Mouse (Mus musculus) hindbrain, embryonic 12.5 days (tissue): ENCODE results near the gene Cks1b. TPM values are rescaled to one million over a fixed set of nuclear protein-coding genes. Genes with fewer than 3 reads are reported as not detected.
A peak's percentile ranks its signal among the peaks of the same experiment; 100 is the strongest.

Experiments used
- ATAC-seq: fragments of 200-750 bp; cut with Nextera tagmentation; 2 replicates; pipeline ENCODE4 v1.8.0; 2017; ENCODE audit warnings: moderate TSS enrichment; ENCODE audit not compliant: low FRiP score
- H3K27ac ChIP-seq: fragments of 300-500 bp; sonication (generic); 2 replicates; pipeline ENCODE4 v1.5.1; 2016; ENCODE audit warnings: mild to moderate bottlenecking
- H3K27me3 ChIP-seq: fragments of 300-500 bp; sonication (generic); 2 replicates; pipeline ENCODE4 v1.6.1; 2016; ENCODE audit warnings: mild to moderate bottlenecking
- H3K36me3 ChIP-seq: fragments of 300-500 bp; sonication (generic); 2 replicates; pipeline ENCODE4 v1.6.1; 2016; ENCODE audit warnings: mild to moderate bottlenecking
- H3K4me1 ChIP-seq: fragments of 300-500 bp; sonication (generic); 2 replicates; pipeline ENCODE4 v1.6.1; 2016
- H3K4me2 ChIP-seq: fragments of 300-500 bp; sonication (generic); replicated peaks from 2 replicates; pipeline ENCODE4 v1.6.1; 2016; ENCODE audit warnings: mild to moderate bottlenecking
- H3K4me3 ChIP-seq: fragments of 300-500 bp; sonication (generic); 2 replicates; pipeline ENCODE4 v1.5.1; 2016; ENCODE audit warnings: mild to moderate bottlenecking
- H3K9ac ChIP-seq: fragments of 300-500 bp; sonication (generic); 2 replicates; pipeline ENCODE4 v1.6.1; 2016; ENCODE audit warnings: mild to moderate bottlenecking, moderate library complexity
- H3K9me3 ChIP-seq: fragments of 300-500 bp; sonication (generic); replicated peaks from 2 replicates; pipeline ENCODE4 v1.6.1; 2016; ENCODE audit warnings: mild to moderate bottlenecking
- WGBS: fragments of 180-500 bp; shearing (Covaris S2); methylation state at CpG from one replicate; pipeline ENCODE4 v1.1.7; 2016; 5-methylcytosine and 5-hydroxymethylcytosine counted together
- polyA plus RNA-seq: library from polyadenylated mRNA; unstranded; fragments of >200 nt; fragmentation: Nextera tagmentation; extraction: Ambion mirVana; gene quantifications from 2 replicates; pipeline ENCODE4 v1.2.1, GENCODE M21; 2016

The Cks1b gene
- polyA plus RNA-seq, 1 experiment from 2014 or later, result 274 TPM

DNA sequence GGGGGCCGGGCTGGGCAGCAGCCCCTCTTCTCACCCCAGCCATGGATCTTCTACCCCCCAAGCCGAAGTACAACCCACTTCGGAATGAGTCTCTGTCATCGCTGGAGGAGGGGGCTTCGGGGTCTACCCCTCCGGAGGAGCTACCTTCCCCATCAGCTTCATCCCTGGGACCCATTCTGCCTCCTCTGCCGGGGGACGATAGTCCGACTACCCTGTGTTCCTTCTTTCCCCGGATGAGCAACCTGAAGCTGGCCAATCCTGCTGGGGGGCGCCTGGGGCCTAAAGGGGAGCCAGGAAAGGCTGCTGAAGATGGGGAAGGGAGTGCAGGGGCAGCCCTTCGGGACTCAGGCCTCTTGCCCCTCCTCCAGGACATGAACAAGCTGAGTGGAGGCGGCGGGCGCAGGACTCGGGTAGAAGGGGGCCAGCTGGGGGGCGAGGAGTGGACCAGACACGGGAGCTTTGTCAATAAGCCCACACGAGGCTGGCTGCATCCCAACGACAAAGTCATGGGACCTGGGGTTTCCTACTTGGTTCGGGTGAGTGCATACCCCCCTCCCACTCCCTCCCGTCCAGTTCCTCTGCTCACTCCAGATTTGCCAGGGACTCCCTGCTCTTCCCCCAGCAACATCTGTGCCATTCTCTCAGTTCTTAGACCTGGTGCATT lies 3.8 kb upstream of the Cks1b start:
- Histone ChIP-seq H3K9me3 (no peaks in the 10 kb centered on the region), H3K4me2 (peak overlapping the region; percentile 65), H3K27me3 (no peaks in the 10 kb centered on the region), H3K36me3 (peaks cover 14% of the 10 kb centered on the region), H3K9ac (peak overlapping the region; percentile 64), H3K4me1 (peaks cover 39% of the 10 kb centered on the region), H3K4me3 (peak overlapping the region; percentile 38), H3K27ac (peak overlapping the region; percentile 67)
- 5% methylated on average over 21 of the region's 22 CpGs for WGBS
- no peak for ATAC-seq

DNA sequence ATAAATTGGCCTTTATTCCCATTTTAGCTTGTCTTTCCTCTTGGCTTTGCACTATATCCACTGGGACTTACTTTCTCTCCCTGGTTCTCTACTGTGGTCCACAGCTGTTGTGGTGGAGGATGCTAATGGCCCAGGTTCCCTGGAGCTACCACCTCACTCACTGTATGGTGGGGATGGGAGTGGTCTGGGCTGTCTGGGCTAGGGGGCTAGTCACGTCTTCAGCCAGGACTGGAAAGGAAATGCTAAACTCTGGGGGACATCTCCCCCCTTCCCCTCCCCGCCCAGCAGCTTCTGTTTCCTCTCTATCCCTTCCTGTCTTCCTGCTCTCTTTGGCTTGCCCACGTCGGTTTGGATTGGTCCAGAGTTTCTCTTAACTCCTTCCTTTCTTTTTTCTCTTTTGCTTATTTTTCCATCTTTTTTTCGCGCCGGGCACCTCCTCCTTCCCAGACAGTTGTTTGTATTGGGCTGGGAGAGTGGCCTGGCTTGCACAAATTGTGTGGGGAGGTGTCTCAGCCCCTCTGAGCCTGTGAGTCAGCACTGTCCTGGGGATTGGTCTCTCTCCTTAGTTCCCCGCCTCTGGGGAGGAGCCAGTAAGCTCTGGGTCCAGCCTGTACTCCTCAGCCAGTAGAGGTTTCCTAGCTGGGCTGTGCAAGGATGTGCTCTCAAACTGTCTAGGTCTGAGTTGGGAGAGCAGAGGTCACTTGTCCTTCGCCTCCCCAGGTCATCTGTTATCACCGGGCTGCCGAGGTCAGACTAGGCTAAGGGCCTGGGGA lies 3.0 kb upstream of the Cks1b start:
- Histone ChIP-seq H3K27ac (peak overlapping the region; percentile 67), H3K9me3 (no peaks in the 10 kb centered on the region), H3K27me3 (no peaks in the 10 kb centered on the region), H3K4me1 (peaks cover 46% of the 10 kb centered on the region), H3K4me3 (peak overlapping the region; percentile 38), H3K4me2 (peak overlapping the region; percentile 65), H3K9ac (peak overlapping the region; percentile 64), H3K36me3 (peaks cover 13% of the 10 kb centered on the region)
- ATAC-seq, result peak; percentile 24; the same call in 1 of the 2 replicates
- WGBS, result 4% methylated on average over 11 of the region's 11 CpGs

DNA sequence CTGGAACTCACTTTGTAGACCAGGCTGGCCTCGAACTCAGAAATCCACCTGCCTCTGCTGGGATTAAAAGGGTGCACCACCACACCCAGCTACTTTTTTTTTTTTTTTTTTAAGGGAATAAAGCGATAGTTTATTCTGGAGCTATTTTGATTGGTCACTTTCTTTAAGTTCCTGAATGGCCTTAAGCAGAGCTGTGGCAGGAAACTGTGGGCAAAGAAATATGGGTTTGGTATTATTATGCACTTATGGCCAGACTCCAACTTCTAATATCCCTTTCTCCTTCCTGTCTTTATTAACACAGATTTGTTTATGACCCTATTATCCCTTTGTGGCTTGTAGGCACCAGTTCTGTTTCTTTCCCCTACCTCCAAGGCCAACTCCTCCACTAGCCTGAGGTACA lies 2.2 kb upstream of the Cks1b start:
- ATAC-seq, result no peak
- H3K9me3 ChIP-seq, result no peaks in the 10 kb centered on the region
- H3K4me3 ChIP-seq, result no peak overlapping the region
- no peaks in the 10 kb centered on the region for H3K27me3 ChIP-seq
- 72% methylated on average over 2 of the region's 2 CpGs for WGBS
- no peak overlapping the region for H3K9ac ChIP-seq
- peak overlapping the region; percentile 67; the same call in 1 of the 2 replicates for H3K27ac ChIP-seq
- H3K4me1 ChIP-seq, result peaks cover 46% of the 10 kb centered on the region
- H3K4me2 ChIP-seq, result peak overlapping the region; percentile 65
- H3K36me3 ChIP-seq, result peaks cover 21% of the 10 kb centered on the region

DNA sequence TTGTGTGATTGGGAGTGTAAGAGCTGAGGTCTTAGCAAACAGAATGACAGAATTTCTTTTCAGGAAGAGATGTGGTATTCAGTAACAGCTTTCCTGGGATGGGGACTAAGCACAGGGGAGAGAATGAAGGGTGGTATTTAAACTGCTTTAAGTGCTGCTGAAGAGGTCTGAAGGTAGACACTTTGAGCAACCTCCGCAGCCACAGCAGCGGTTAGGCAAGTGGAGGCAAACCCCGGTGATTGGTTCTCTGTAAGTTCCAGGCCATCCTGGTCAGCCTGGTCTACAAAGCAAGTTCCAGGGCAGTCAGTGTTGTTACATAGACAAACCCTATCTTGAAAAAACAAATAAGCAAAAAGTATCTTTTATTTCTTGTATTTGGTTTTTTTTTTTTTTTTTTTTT lies 1.8 kb upstream of the Cks1b start:
- Histone ChIP-seq H3K27ac (peak overlapping the region; percentile 91), H3K4me2 (peak overlapping the region; percentile 85), H3K27me3 (no peaks in the 10 kb centered on the region), H3K9ac (peak overlapping the region; percentile 72), H3K4me1 (peaks cover 46% of the 10 kb centered on the region), H3K36me3 (peaks cover 19% of the 10 kb centered on the region), H3K4me3 (peak overlapping the region; percentile 59), H3K9me3 (no peaks in the 10 kb centered on the region)
- WGBS, result 33% methylated on average over 3 of the region's 3 CpGs
- no peak for ATAC-seq

DNA sequence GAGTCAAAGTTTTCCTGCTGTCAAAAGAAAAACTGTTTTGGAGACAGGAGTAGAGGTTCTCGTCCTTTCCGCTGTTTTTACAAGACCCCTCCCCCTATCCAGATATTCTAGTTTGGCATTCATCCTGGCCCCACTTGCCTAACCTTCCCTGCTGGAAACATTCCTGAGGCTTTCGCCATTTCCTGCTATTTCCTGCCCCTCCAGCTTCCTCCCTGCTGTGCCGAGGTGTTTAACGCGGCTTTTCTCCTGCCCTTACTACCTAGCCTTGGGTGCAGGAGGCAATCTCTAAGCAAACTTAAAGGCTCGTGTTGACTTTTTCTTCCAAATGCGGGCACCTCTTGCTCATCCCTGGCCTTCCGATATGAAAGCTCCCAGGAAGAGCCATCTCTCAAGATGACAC lies 1.4 kb upstream of the Cks1b start:
- Histone ChIP-seq H3K4me3 (peak overlapping the region; percentile 59), H3K4me2 (peak overlapping the region; percentile 85), H3K27ac (peak overlapping the region; percentile 91), H3K27me3 (no peaks in the 10 kb centered on the region), H3K9me3 (no peaks in the 10 kb centered on the region), H3K4me1 (peaks cover 46% of the 10 kb centered on the region), H3K9ac (peak overlapping the region; percentile 72), H3K36me3 (peaks cover 19% of the 10 kb centered on the region)
- ATAC-seq, result no peak
- 3% methylated on average over 9 of the region's 9 CpGs for WGBS

DNA sequence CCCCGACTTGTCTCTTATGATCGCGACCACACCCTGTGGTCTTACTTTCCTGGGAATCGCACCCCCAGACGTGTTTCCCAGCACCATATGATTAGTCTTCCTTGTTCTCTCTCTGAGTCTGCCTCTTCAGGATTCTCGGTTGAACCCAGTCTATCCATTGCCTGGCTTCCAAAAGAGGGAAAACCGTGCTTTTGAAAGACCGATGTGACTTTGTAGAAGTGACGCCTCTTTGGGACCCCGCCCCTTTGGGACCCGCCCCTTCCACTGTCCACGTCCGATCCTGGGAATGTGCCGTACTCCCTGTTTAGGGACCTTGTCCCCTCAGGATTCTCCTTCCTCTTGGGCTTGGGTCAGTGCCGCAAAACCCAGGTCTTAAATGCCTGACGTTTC lies 673 bp upstream of the Cks1b start:
- Histone ChIP-seq H3K4me3 (peak overlapping the region; percentile 59), H3K27me3 (no peaks in the 10 kb centered on the region), H3K9ac (peak overlapping the region; percentile 72), H3K36me3 (peaks cover 23% of the 10 kb centered on the region), H3K4me2 (peak overlapping the region; percentile 85), H3K27ac (peak overlapping the region; percentile 91), H3K9me3 (no peaks in the 10 kb centered on the region), H3K4me1 (peaks cover 46% of the 10 kb centered on the region)
- under 1% methylated on average over 16 of the region's 16 CpGs for WGBS
- peak; percentile 20 for ATAC-seq

DNA sequence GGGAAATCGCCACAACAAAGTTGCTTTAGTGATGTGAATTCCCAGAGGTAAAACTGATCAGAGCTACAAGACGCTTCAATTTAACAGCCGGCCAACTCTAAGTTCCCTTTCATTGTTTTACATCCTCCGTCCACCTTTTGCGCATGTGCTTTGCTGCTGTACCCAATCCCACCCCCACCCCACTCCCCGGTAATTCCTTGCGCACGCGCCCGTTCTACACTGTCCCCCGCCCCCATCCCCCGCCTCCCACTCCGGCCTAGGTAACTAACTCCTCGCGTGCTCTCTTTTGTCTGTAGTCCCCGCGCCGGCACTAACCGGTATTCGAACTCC lies 378 bp downstream of the Cks1b start:
- Histone ChIP-seq H3K9ac (peak overlapping the region; percentile 60), H3K4me1 (peaks cover 43% of the 10 kb centered on the region), H3K9me3 (no peaks in the 10 kb centered on the region), H3K27ac (peak overlapping the region; percentile 78), H3K4me2 (peak overlapping the region; percentile 85), H3K27me3 (no peaks in the 10 kb centered on the region), H3K36me3 (peaks cover 25% of the 10 kb centered on the region), H3K4me3 (peak overlapping the region; percentile 59)
- WGBS, result under 1% methylated on average over 20 of the region's 20 CpGs
- ATAC-seq, result peak; percentile 47

DNA sequence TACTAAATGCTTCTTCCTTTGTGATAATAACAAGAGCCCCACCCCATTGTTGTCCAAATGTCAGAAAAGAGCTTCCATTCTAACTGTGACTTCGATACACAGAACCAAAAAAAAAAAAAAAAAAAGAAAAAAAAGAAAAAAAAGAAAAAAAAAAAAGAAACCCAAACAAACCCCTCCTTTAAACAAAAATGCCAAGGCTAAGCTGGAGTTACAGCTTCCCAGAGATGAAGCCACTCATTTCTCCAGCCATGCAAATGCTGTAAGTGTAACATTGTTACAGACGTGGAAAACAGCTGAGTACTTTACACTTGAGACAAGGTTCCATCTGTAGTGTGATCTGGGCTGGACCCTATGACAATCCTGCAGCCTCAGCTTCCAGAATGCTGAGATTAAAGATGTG lies 1.1 kb downstream of the Cks1b start:
- ATAC-seq, result no peak

DNA sequence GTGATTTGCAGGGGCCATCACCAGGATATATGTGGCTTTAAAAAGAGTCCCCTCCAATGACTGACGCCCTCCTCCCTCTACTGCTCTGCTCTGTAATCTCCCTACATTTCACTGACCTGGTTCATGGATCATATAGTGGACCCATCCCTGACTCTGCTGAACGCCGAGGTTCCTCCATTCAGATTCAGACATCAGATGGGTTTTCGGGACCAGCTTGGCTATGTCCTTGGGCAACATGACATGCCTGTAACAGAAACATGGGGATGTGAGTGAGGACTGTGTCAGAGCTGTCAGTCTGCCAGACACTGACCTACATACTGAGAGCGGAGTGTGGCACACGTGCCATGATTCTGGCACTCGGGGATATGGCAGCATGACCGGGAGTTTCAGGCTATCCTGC lies 2.0 kb downstream of the Cks1b start:
- no peaks in the 10 kb centered on the region for H3K9me3 ChIP-seq
- H3K27ac ChIP-seq, result no peak overlapping the region
- no peaks in the 10 kb centered on the region for H3K27me3 ChIP-seq
- H3K4me3 ChIP-seq, result no peak overlapping the region
- H3K9ac ChIP-seq, result no peak overlapping the region
- no peak for ATAC-seq
- 97% methylated on average over 8 of the region's 8 CpGs for whole genome bisulfite sequencing
- H3K36me3 ChIP-seq, result peaks cover 25% of the 10 kb centered on the region
- no peak overlapping the region for H3K4me2 ChIP-seq
- H3K4me1 ChIP-seq, result peaks cover 32% of the 10 kb centered on the region

More for the DNA sequence above, 1.1 kb downstream of the Cks1b start:
- peaks cover 25% of the 10 kb centered on the region for H3K36me3 ChIP-seq
- peaks cover 40% of the 10 kb centered on the region for H3K4me1 ChIP-seq
- no peaks in the 10 kb centered on the region for H3K27me3 ChIP-seq
- peak overlapping the region; percentile 60 for H3K9ac ChIP-seq
- WGBS, result 36% methylated on average over 2 of the region's 2 CpGs
- peak overlapping the region; percentile 85 for H3K4me2 ChIP-seq
- no peaks in the 10 kb centered on the region for H3K9me3 ChIP-seq
- H3K27ac ChIP-seq, result peak overlapping the region; percentile 78; the same call in 1 of the 2 replicates
- H3K4me3 ChIP-seq, result peak overlapping the region; percentile 59

DNA sequence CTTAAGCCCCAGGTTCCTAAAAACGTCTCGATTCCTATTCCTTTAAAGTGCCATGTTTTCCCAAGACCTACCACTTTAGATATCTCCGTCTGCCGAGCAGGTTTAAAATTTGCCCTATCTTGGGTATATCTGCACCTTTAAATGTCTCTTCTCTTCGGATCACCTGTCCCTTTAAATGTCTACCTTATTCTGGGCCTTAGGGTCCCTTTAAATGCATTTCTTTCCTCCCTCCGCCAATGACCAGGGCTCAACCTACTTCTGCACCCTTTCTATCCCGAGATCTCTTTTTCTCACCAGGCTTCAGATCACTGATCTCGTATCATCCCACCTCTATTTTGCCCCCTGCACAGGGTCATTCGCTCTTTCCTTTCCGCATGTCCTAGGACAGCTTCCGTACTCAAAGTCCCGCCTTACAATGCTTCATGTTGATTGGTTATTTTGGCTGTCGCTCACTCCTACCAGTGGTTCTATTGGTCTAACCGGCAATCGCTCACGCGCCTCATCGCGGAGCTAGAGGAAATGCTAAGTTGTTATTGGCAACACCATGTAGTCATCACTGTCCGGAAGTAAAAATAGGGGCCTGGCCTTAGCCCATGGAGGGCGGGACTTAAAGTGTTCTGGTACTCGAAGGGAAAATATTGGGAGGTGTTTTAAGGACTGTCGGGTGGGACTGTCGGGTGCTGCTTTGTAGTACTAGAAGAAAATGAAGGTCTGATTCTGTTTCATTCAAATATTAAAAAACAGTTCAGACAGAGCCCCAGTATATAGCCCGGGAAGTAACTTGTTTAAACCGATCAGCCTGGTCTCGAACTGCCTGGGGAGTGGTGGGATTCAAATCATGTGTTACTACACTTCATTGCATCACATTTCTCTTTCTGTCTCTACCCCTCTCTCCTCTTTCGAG lies 6.4 kb downstream of the Cks1b start, which contains the start of gene Flad1:
Flad1 (minus strand) TSS at position 381 of the 904 bp plus-strand sequence.
- H3K36me3 ChIP-seq, result peaks cover 25% of the 10 kb centered on the region
- H3K27me3 ChIP-seq, result no peaks in the 10 kb centered on the region
- 6% methylated on average over 28 of the region's 28 CpGs for WGBS
- peak within 1 kb of the TSS; percentile 65 for H3K4me2 ChIP-seq
- peak within 1 kb of the TSS; percentile 44 for H3K4me3 ChIP-seq
- H3K27ac ChIP-seq, result peak within 1 kb of the TSS; percentile 40
- H3K9ac ChIP-seq, result peak within 1 kb of the TSS; percentile 60
- no peaks in the 10 kb centered on the region for H3K9me3 ChIP-seq
- peak; percentile 100 for ATAC-seq
- H3K4me1 ChIP-seq, result peaks cover 20% of the 10 kb centered on the region

DNA sequence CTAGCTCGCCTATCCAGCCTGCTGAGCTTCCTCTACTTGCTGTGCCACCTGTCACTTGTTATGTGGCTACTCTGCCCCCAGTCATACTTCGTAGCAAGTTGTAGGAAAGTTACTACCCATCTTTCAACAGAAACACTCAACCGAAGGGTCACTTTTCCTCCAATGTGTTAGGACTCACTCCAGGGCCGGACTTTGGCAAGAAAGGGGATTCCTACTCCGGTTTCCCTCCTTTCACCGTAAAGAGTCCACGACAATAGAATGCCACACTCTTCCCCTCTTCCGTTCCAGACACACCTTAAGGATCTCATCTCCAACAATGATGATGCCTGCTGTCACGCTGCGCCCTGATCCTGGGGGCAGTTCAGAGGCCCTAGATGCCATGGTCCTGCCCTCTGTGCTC lies 7.3 kb downstream of the Cks1b start:
- H3K4me3 ChIP-seq, result peak overlapping the region; percentile 44
- peak overlapping the region; percentile 65 for H3K4me2 ChIP-seq
- no peaks in the 10 kb centered on the region for H3K9me3 ChIP-seq
- no peak for ATAC-seq
- H3K27ac ChIP-seq, result peak overlapping the region; percentile 40; the same call in 1 of the 2 replicates
- peaks cover 20% of the 10 kb centered on the region for H3K36me3 ChIP-seq
- H3K27me3 ChIP-seq, result no peaks in the 10 kb centered on the region
- H3K4me1 ChIP-seq, result peaks cover 15% of the 10 kb centered on the region
- 82% methylated on average over 10 of the region's 10 CpGs for WGBS
- H3K9ac ChIP-seq, result peak overlapping the region; percentile 60

DNA sequence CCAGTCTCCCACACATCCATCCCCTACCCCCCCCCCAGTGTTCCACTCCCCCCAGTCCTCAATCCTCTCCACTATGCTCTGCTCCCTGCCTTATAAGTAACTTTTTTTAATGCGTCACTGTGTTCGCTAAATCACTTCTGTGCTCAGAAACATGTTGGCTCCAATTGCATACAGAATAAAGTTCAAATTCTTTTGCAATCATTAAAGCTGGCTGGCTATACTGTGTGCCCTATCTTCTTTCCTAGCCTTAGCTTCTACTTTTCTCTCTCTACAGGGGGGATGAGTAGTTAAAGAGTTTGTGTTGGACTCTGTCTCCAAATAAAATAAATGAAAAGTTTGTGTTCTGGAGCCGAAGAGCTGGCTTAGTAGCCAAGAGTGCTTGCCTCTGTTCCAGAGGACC lies 8.5 kb downstream of the Cks1b start:
- Histone ChIP-seq H3K9ac (no peak overlapping the region), H3K4me3 (no peak overlapping the region), H3K36me3 (peaks cover 16% of the 10 kb centered on the region), H3K27ac (no peak overlapping the region), H3K9me3 (no peaks in the 10 kb centered on the region), H3K27me3 (no peaks in the 10 kb centered on the region), H3K4me1 (peaks cover 15% of the 10 kb centered on the region), H3K4me2 (no peak overlapping the region)
- no peak for ATAC-seq
- 92% methylated on average over 3 of the region's 3 CpGs for WGBS
